In the genomic region with DNA sequence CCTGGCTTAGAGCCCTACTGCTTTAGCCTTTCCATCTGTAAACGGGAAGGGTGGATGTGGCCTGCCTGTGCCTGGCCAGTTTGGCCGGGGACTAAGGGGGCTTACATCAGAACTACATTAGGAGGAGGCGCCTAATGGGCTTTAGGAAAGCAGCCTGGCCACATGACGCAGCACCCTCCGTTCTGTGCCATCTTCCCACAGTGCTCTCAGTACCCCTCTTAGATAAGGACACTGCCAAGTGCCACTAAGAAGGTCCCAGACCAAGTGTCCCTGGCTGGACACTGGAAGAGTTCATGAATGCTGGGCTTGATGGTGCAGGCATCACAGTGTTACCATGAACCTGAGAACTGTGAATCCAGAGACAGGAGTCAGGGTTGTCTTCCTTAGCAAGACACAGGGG, we compare ENCODE assay signal across 18 mouse cellular contexts. TPM values are rescaled to one million over a fixed set of nuclear protein-coding genes. Genes with fewer than 3 reads are reported as not detected.
A peak's percentile ranks its signal among the peaks of the same experiment; 100 is the strongest.
DNase-seq lines count a peak whose midpoint lies in the region; ATAC-seq and TF ChIP-seq lines count a peak whose summit lies in the region.
"Had no signal": no experiment of that assay in that cellular context is flagged by ENCODE, and none has a peak within 500 bp of the region (broad histone marks: within the 10 kb centered on the region; RNA-seq: fewer than 3 reads in every experiment).

No protein-coding gene starts in this region.

- no peak overlapping the region for H3K4me2 ChIP-seq in heart, postnatal 0 days (ENCODE audit: low read depth, low read length)
- H3K4me2 ChIP-seq: embryonic facial prominence, embryonic 15.5 days; forebrain, embryonic 15.5 days; neural tube, embryonic 13.5 days had no signal

- intact Hi-C loops in gastrocnemius, adult 2 months (cut with DNase I) = no loop called here

- TF ChIP-seq CTCF in gastrocnemius, adult 2 months (IDR thresholded peaks at IDR 0.05) = no peak
- TF ChIP-seq CTCF in layer of hippocampus, adult 2 months (conservative IDR thresholded peaks at IDR 0.05) = no peak
- TF ChIP-seq CTCF in heart, postnatal 0 days (IDR thresholded peaks at IDR 0.05; ENCODE audit: low read depth) = no peak

- no peaks in the 10 kb centered on the region for H3K36me3 ChIP-seq in heart, postnatal 0 days (replicated peaks; ENCODE audit: control insufficient read depth, insufficient read depth, low read length)
- H3K36me3 ChIP-seq: embryonic facial prominence, embryonic 15.5 days; forebrain, embryonic 15.5 days; neural tube, embryonic 13.5 days had no signal

- TF ChIP-seq EP300 in heart, postnatal 0 days (IDR thresholded peaks at IDR 0.05; ENCODE audit: low read depth) = no peak

- H3K4me1 ChIP-seq in heart, postnatal 0 days (ENCODE audit: control insufficient read depth, insufficient read depth) = peaks cover 29% of the 10 kb centered on the region

- no peaks in the 10 kb centered on the region for H3K9me3 ChIP-seq in heart, postnatal 0 days (replicated peaks; ENCODE audit: control insufficient read depth, low read length)
- H3K9me3 ChIP-seq: embryonic facial prominence, embryonic 15.5 days; forebrain, embryonic 15.5 days; neural tube, embryonic 13.5 days had no signal

- ATAC-seq in heart, postnatal 0 days (ENCODE audit: insufficient read depth, low read depth) = no peak
- ATAC-seq in megakaryocyte progenitor cell, adult 5-6 weeks (replicated peaks; ENCODE audit: poor library complexity) = peak; percentile 7
- no peak for ATAC-seq in frontal cortex, adult (ENCODE audit: low TSS enrichment)
- ATAC-seq: forebrain, embryonic 15.5 days; inflammation-experienced regulatory T-cells, adult 6 months; Patski had no signal

- WGBS in heart, postnatal 0 days = 63% methylated on average over 5 of the region's 5 CpGs

- no peaks in the 10 kb centered on the region for H3K27me3 ChIP-seq in heart, postnatal 0 days (ENCODE audit: control insufficient read depth, insufficient read depth, low read length)
- H3K27me3 ChIP-seq: CH12.LX; embryonic facial prominence, embryonic 15.5 days; forebrain, embryonic 15.5 days; neural tube, embryonic 13.5 days; Patski had no signal

- peak overlapping the region; percentile 48; the same call in 1 of the 2 replicates for H3K27ac ChIP-seq in gastrocnemius, adult 2 months
- peak overlapping the region; percentile 47 for H3K27ac ChIP-seq in layer of hippocampus, adult 2 months
- H3K27ac ChIP-seq in heart, postnatal 0 days (ENCODE audit: low read depth) = peak overlapping the region; percentile 26; the same call in 1 of the 2 replicates
- H3K27ac ChIP-seq: forebrain, embryonic 15.5 days; neural tube, embryonic 13.5 days had no signal

- H3K9ac ChIP-seq in heart, postnatal 0 days (replicated peaks; ENCODE audit: low read depth, low read length) = no peak overlapping the region
- H3K9ac ChIP-seq: embryonic facial prominence, embryonic 15.5 days; forebrain, embryonic 15.5 days; neural tube, embryonic 13.5 days had no signal

- DNase-seq in gastrocnemius, adult 2 months = no peak
- no peak for DNase-seq in gastrocnemius, postnatal 25 days
- no peak for DNase-seq in layer of hippocampus, adult 2 months (ENCODE audit: low spot score in 2 of 2)
- no peak for DNase-seq in layer of hippocampus, adult 8-10 months (ENCODE audit: low spot score in 2 of 2)
- DNase-seq in heart, postnatal 0 days (ENCODE audit: low spot score) = no peak
- DNase-seq in c-Kit-positive CD71-positive TER-119-positive erythroid progenitor cells, embryonic 14.5 days (ENCODE audit: low spot score) = no peak
- DNase-seq: cerebellum, adult 11-12 months; gastrocnemius, postnatal 10 days; right cerebral cortex, postnatal 25 days; thymus, postnatal 25 days had no signal

- H3K4me3 ChIP-seq in gastrocnemius, adult 2 months = no peak overlapping the region
- no peak overlapping the region for H3K4me3 ChIP-seq in layer of hippocampus, adult 2 months
- H3K4me3 ChIP-seq in heart, postnatal 0 days (ENCODE audit: low read depth, low read length) = no peak overlapping the region
- H3K4me3 ChIP-seq: embryonic facial prominence, embryonic 15.5 days; forebrain, embryonic 15.5 days; neural tube, embryonic 13.5 days had no signal

RNA-seq across cellular contexts. Expression of a gene that starts 20.7 kb away (rescaled TPM):
- total RNA-seq in gastrocnemius, adult 2 months (2021) = 10 to 100 TPM; 19.1 to 30.7 TPM
- total RNA-seq in gastrocnemius, postnatal 25 days (2021) = 10 to 100 TPM; 28.4 to 33.7 TPM
- total RNA-seq in layer of hippocampus, adult 2 months (2021) = 10 to 100 TPM; 57.1 to 60.0 TPM
- 100 to 1,000 TPM in 2 of 4 experiments, 10 to 100 TPM in 2; 57.4 to 211 (median 129) TPM for total RNA-seq in layer of hippocampus, adult 8-10 months (2022)
- 51.9 and 72.4 TPM in 2 replicates for total RNA-seq in heart, postnatal 0 days (2014; rRNA removed; ENCODE audit: low replicate concordance)
- 99.3 and 99.4 TPM in 2 replicates for polyA plus RNA-seq in heart, postnatal 0 days (2015; fragmentation: Nextera tagmentation; extraction: Ambion mirVana)
- 41.0 and 50.9 TPM in 2 replicates for total RNA-seq in megakaryocyte progenitor cell, adult 5-6 weeks (2015)
- total RNA-seq in megakaryocyte progenitor cell, adult 5-6 weeks (2017) = 31.0 and 38.7 TPM in 2 replicates
